24 mouse cellular contexts compared by ENCODE assay signal in the genomic region with DNA sequence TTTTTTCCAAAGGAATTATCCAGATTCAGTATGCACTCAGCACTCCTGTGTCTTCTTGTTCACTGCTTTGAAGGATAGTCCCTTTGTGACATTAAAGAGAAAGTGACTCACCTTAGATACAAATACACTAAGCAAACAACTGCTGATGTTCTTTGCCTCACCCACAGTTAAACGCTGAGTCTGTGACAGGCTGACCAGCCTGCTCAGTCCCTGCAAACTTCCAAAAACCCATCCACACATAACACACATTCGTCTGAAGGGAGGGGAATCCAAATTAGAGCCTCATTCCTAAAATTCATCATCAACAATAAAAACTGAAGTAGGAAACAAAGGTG. TPM values are rescaled to one million over a fixed set of nuclear protein-coding genes. Genes with fewer than 3 reads are reported as not detected.
DNase-seq lines count a peak whose midpoint lies in the region; ATAC-seq and TF ChIP-seq lines count a peak whose summit lies in the region.
"Had no signal": no experiment of that assay in that cellular context is flagged by ENCODE, and none has a peak within 500 bp of the region (broad histone marks: within the 10 kb centered on the region; RNA-seq: fewer than 3 reads in every experiment).

No protein-coding gene starts in this region.

- H3K79me2 ChIP-seq in heart, adult 2 months (replicated peaks; ENCODE audit: control insufficient read depth, insufficient read depth, low read length): peaks cover 3% of the 10 kb centered on the region; the same call in 1 of the 2 replicates

- H3K9ac ChIP-seq in heart, embryonic 12.5 days: no peak overlapping the region
- no peak overlapping the region for H3K9ac ChIP-seq in heart, adult 2 months (ENCODE audit: low read depth, low read length)
- peak overlapping the region; percentile 72 for H3K9ac ChIP-seq in liver, embryonic 12.5 days
- H3K9ac ChIP-seq: embryonic facial prominence, embryonic 13.5 days; hindbrain, embryonic 15.5 days; intestine, embryonic 15.5 days; limb, embryonic 15.5 days; midbrain, embryonic 15.5 days; neural tube, embryonic 12.5 days had no signal

- H3K4me1 ChIP-seq in heart, embryonic 12.5 days (replicated peaks): 0 out of 2 replicates have a peak, but pooled peaks cover 2% of the 10 kb centered on the region
- H3K4me1 ChIP-seq in heart, adult 2 months (ENCODE audit: control insufficient read depth, insufficient read depth, low read length): no peaks in the 10 kb centered on the region; the same call in none of the 2 replicates
- H3K4me1 ChIP-seq in liver, embryonic 12.5 days: peaks cover 84% of the 10 kb centered on the region
- H3K4me1 ChIP-seq in limb, embryonic 10.5 days: no peaks in the 10 kb centered on the region
- H3K4me1 ChIP-seq: embryonic facial prominence, embryonic 13.5 days; hindbrain, embryonic 15.5 days; limb, embryonic 15.5 days; midbrain, embryonic 15.5 days; neural tube, embryonic 12.5 days had no signal

- no peak overlapping the region for H3K4me3 ChIP-seq in heart, embryonic 12.5 days
- no peak overlapping the region for H3K4me3 ChIP-seq in heart, adult 2 months
- peak overlapping the region; percentile 16; the same call in 1 of the 2 replicates for H3K4me3 ChIP-seq in liver, embryonic 12.5 days
- no peak overlapping the region for H3K4me3 ChIP-seq in limb, embryonic 10.5 days
- H3K4me3 ChIP-seq: embryonic facial prominence, embryonic 13.5 days; hindbrain, embryonic 15.5 days; intestine, embryonic 15.5 days; limb, embryonic 15.5 days; midbrain, embryonic 15.5 days; neural tube, embryonic 12.5 days had no signal

- 0 out of 2 replicates have a peak, but pooled peaks cover 5% of the 10 kb centered on the region for H3K36me3 ChIP-seq in heart, embryonic 12.5 days
- peaks cover 3% of the 10 kb centered on the region for H3K36me3 ChIP-seq in heart, adult 2 months (ENCODE audit: control insufficient read depth, insufficient read depth, low read length)
- no peaks in the 10 kb centered on the region; the same call in 1 of the 2 replicates for H3K36me3 ChIP-seq in liver, embryonic 12.5 days
- H3K36me3 ChIP-seq in limb, embryonic 10.5 days: peaks cover 9% of the 10 kb centered on the region; the same call in 1 of the 2 replicates
- H3K36me3 ChIP-seq: hindbrain, embryonic 15.5 days; intestine, embryonic 15.5 days; limb, embryonic 15.5 days; midbrain, embryonic 15.5 days; neural tube, embryonic 12.5 days had no signal

- TF ChIP-seq POLR2A in heart, adult 2 months (IDR thresholded peaks at IDR 0.05; ENCODE audit: insufficient read depth, low read depth, low read length): no peak

- peak overlapping the region; percentile 38; the same call in 1 of the 2 replicates for H3K27ac ChIP-seq in heart, embryonic 12.5 days (ENCODE audit: poor library complexity, severe bottlenecking)
- H3K27ac ChIP-seq in heart, adult 2 months: no peak overlapping the region
- H3K27ac ChIP-seq in liver, embryonic 12.5 days: peak overlapping the region; percentile 98
- no peak overlapping the region for H3K27ac ChIP-seq in limb, embryonic 10.5 days
- H3K27ac ChIP-seq: embryonic facial prominence, embryonic 13.5 days; hindbrain, embryonic 15.5 days; intestine, embryonic 15.5 days; limb, embryonic 15.5 days; midbrain, embryonic 15.5 days; neural tube, embryonic 12.5 days had no signal

- no peak overlapping the region for H3K4me2 ChIP-seq in heart, embryonic 12.5 days
- H3K4me2 ChIP-seq in liver, embryonic 12.5 days: peak overlapping the region; percentile 62
- H3K4me2 ChIP-seq: embryonic facial prominence, embryonic 13.5 days; hindbrain, embryonic 15.5 days; intestine, embryonic 15.5 days; limb, embryonic 15.5 days; midbrain, embryonic 15.5 days; neural tube, embryonic 12.5 days had no signal

- no peak for ATAC-seq in heart, embryonic 12.5 days (ENCODE audit: insufficient number of reproducible peaks, low FRiP score)
- peak; percentile 51 for ATAC-seq in Patski
- ATAC-seq in liver, embryonic 12.5 days: no peak
- ATAC-seq in megakaryocyte-erythroid progenitor cell, adult 5-6 weeks (replicated peaks; ENCODE audit: low FRiP score, low TSS enrichment, poor library complexity, severe bottlenecking): peak; percentile 8; the same call in 1 of the 2 replicates
- ATAC-seq: forebrain, embryonic 16.5 days; midbrain, embryonic 15.5 days had no signal

- H3K9me3 ChIP-seq in heart, embryonic 12.5 days (replicated peaks): no peaks in the 10 kb centered on the region
- H3K9me3 ChIP-seq in liver, embryonic 12.5 days (replicated peaks): no peaks in the 10 kb centered on the region
- H3K9me3 ChIP-seq in limb, embryonic 10.5 days (replicated peaks): no peaks in the 10 kb centered on the region
- H3K9me3 ChIP-seq: embryonic facial prominence, embryonic 13.5 days; hindbrain, embryonic 15.5 days; intestine, embryonic 15.5 days; limb, embryonic 15.5 days; midbrain, embryonic 15.5 days; neural tube, embryonic 12.5 days had no signal

- DNase-seq in heart, adult 2 months: no peak
- no peak for DNase-seq in Patski (ENCODE audit: low read depth, low spot score)
- DNase-seq in layer of hippocampus, adult 18-20 months (ENCODE audit: low spot score in 2 of 2): no peak
- DNase-seq in limb, embryonic 10.5 days (ENCODE audit: low spot score): no peak
- DNase-seq: adrenal gland, adult 8-10 months; cerebellum, adult 8-10 months; cerebellum, postnatal 36 days; embryo, embryonic 11 days; gastrocnemius, postnatal 14 days; heart, adult 18-20 months; kidney, postnatal 36 days; lung, postnatal 4 days; right cerebral cortex, postnatal 25 days; thymus, postnatal 36 days had no signal

- POLR2A ChIA-PET in Patski (lab: Charles Lee): no interaction called here

- CTCF ChIA-PET in Patski (lab: Charles Lee): no interaction called here

- no peaks in the 10 kb centered on the region for H3K27me3 ChIP-seq in heart, embryonic 12.5 days (replicated peaks)
- no peaks in the 10 kb centered on the region for H3K27me3 ChIP-seq in heart, adult 2 months (ENCODE audit: control insufficient read depth, insufficient read depth, low read length)
- no peaks in the 10 kb centered on the region for H3K27me3 ChIP-seq in Patski
- H3K27me3 ChIP-seq in liver, embryonic 12.5 days (replicated peaks): no peaks in the 10 kb centered on the region
- no peaks in the 10 kb centered on the region for H3K27me3 ChIP-seq in limb, embryonic 10.5 days (ENCODE audit: low read depth, poor library complexity, severe bottlenecking)
- H3K27me3 ChIP-seq: embryonic facial prominence, embryonic 13.5 days; hindbrain, embryonic 15.5 days; intestine, embryonic 15.5 days; limb, embryonic 15.5 days; midbrain, embryonic 15.5 days; neural tube, embryonic 12.5 days had no signal

- 70% methylated on average over 2 of the region's 2 CpGs for WGBS in heart, embryonic 12.5 days
- 52% methylated on average over 2 of the region's 2 CpGs for WGBS in heart, adult 2 months
- 28% methylated on average over 2 of the region's 2 CpGs for WGBS in liver, embryonic 12.5 days (ENCODE audit: insufficient replicate concordance)
- WGBS in limb, embryonic 10.5 days: 79% methylated on average over 2 of the region's 2 CpGs

- TF ChIP-seq EP300 in heart, adult 2 months (IDR thresholded peaks at IDR 0.05; ENCODE audit: insufficient read depth, low read depth, low read length): no peak

- no peak for TF ChIP-seq CTCF in heart, adult 2 months (IDR thresholded peaks at IDR 0.05)
- TF ChIP-seq CTCF in Patski (IDR thresholded peaks at IDR 0.05): no peak

- intact Hi-C loops in heart, adult 2 months (cut with DNase I): no loop called here

- in situ Hi-C loops in Patski (cut with MboI; ENCODE audit: low pct_unique_long_range_greater_than_20kb): no loop called here

RNA-seq across cellular contexts. Expression of gene Zfand6, which starts 37.8 kb away (rescaled TPM):
- polyA plus RNA-seq in heart, embryonic 12.5 days (2016; fragmentation: Nextera tagmentation; extraction: Ambion mirVana): 163 and 170 TPM in 2 replicates
- total RNA-seq in heart, adult 2 months (2021): 10 to 100 TPM; 82.9 to 93.8 TPM
- polyA plus RNA-seq in heart, adult 2 months (2012; rRNA removed): 72.9 and 227 TPM in 2 replicates
- 187 TPM for polyA plus RNA-seq in Patski (2021)
- 125 and 126 TPM in 2 replicates for polyA plus RNA-seq in liver, embryonic 12.5 days (2016; fragmentation: Nextera tagmentation; extraction: Ambion mirVana)
- 43.5 and 56.6 TPM in 2 replicates for total RNA-seq in megakaryocyte-erythroid progenitor cell, adult 5-6 weeks (2014; fragmentation: Nextera tagmentation)
- 56.0 and 81.6 TPM in 2 replicates for total RNA-seq in megakaryocyte-erythroid progenitor cell, adult 5-6 weeks (2017)
- 10 to 100 TPM; 67.9 to 77.0 TPM for total RNA-seq in layer of hippocampus, adult 18-20 months (2021)
- 153 and 185 TPM in 2 replicates for polyA plus RNA-seq in limb, embryonic 10.5 days (2016; fragmentation: Nextera tagmentation; extraction: Ambion mirVana)

RNA-seq across cellular contexts. Expression of gene Fah, which starts 45.4 kb away (rescaled TPM):
- polyA plus RNA-seq in heart, embryonic 12.5 days (2016; fragmentation: Nextera tagmentation; extraction: Ambion mirVana): 5.9 and 6.9 TPM in 2 replicates
- total RNA-seq in heart, adult 2 months (2021): 10 to 100 TPM; 23.7 to 33.9 TPM
- 59.9 and 60.5 TPM in 2 replicates for polyA plus RNA-seq in heart, adult 2 months (2012; rRNA removed)
- polyA plus RNA-seq in Patski (2021): 22.5 TPM
- polyA plus RNA-seq in liver, embryonic 12.5 days (2016; fragmentation: Nextera tagmentation; extraction: Ambion mirVana): 16.5 and 17.8 TPM in 2 replicates
- not detected in 2 replicates for total RNA-seq in megakaryocyte-erythroid progenitor cell, adult 5-6 weeks (2014; fragmentation: Nextera tagmentation)
- total RNA-seq in megakaryocyte-erythroid progenitor cell, adult 5-6 weeks (2017): 2.2 and 7.9 TPM in 2 replicates
- 10 to 100 TPM; 22.9 to 23.7 TPM for total RNA-seq in layer of hippocampus, adult 18-20 months (2021)
- polyA plus RNA-seq in limb, embryonic 10.5 days (2016; fragmentation: Nextera tagmentation; extraction: Ambion mirVana): 1.4 and 2.9 TPM in 2 replicates

Comparison
In these comparisons a context has a peak if more than half of its experiments do, and no peak if none do; other contexts are left out.
1. H3K27ac ChIP-seq: peak in heart, embryonic 12.5 days (single experiment) and liver, embryonic 12.5 days (single experiment); none in heart, adult 2 months (single experiment) and limb, embryonic 10.5 days (single experiment).
2. ATAC-seq: peak in Patski (single experiment) and megakaryocyte-erythroid progenitor cell, adult 5-6 weeks (single experiment); none in heart, embryonic 12.5 days (single experiment) and liver, embryonic 12.5 days (single experiment).